Mouse (Mus musculus): ENCODE measurements around the gene Exd2. TPM values are rescaled to one million over a fixed set of nuclear protein-coding genes. Genes with fewer than 3 reads are reported as not detected.
"Not testable (repeated sequence)": the region's sequence is repeated elsewhere in the genome, so short reads cannot be mapped to it uniquely, and the experiment has no call there.

The Exd2 gene
- total RNA-seq (2021) = 10 to 100 TPM; 61.7 to 64.9 TPM
- long read RNA-seq, full-length matches to known transcripts = 17 of 29 reads
- long read RNA-seq, partial matches to known transcripts = 6 of 29 reads
- long read RNA-seq, other reads (novel, unspliced or antisense) = 6 of 29 reads

DNA sequence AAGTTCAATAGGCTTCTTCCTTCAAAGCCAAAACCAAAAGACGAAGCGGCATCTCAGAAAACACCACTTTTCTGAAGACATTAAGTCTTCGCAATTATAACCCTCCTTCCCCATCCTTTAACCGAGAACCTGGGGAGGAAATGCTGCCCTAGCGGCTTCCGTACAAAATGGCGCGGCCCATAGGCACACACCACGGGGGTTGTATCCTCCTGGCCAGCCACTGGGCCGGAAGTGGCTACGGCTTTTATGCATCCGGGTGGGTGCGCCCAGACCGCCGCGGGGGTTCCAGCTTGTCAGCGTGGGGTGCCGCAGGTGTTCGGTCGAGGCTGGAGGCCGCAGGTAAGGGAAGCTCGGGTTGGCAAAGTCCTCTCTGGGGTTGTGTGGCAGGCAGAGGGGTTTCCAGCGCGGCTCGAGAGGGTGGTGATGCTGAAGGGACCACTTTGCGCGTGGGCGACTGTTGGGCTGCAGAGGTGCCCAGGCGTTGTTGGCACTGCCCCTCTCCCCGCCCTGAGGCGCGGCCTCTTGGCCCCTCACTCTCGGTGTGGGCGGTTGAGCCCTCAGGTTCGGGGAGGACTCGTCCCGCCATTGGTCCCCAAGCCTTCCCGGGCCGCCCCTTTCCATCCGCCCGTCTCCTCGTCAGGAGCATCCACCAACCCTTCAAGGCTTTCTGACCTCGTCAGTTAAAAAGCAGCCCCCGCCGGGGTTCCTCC, at the start of gene Exd2:
Gene Exd2, plus strand, starts transcription at position 154 of the 710 bp plus-strand sequence.
- DNase-seq (ENCODE audit: low spot score in 2 of 2) = peak; percentile 87 to 91

- DNase-seq (ENCODE audit: low spot score in 2 of 2) = no peak
Observed at GRCm38 (mm10) chr12:80415100-80415499, 47.8 kb upstream of the Exd2 start.

DNA sequence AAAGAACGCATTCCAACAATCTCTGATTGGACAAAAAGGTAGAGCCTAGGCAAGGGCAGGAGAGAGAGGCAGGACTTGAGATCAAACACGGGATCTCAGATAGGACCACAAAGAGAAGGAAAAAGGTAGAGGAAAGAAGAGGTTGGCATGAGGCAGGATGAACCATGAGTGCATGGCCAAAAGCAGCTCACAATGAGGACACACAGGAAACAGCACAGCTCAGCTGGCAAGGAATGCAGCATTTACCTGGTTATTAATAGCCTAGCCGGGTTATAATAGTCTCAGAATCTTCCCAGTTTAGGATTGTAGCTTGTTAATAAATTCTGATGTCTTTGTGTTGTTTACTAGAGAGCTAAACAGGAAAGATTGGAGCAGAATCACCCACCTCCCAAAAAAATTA, 35.2 kb upstream of the Exd2 start:
- no peak for DNase-seq (ENCODE audit: low spot score in 2 of 2)

GRCm38 (mm10) chr12:80433266-80433665, 29.6 kb upstream of the Exd2 start:
- DNase-seq (ENCODE audit: low spot score in 2 of 2) = no peak

DNA sequence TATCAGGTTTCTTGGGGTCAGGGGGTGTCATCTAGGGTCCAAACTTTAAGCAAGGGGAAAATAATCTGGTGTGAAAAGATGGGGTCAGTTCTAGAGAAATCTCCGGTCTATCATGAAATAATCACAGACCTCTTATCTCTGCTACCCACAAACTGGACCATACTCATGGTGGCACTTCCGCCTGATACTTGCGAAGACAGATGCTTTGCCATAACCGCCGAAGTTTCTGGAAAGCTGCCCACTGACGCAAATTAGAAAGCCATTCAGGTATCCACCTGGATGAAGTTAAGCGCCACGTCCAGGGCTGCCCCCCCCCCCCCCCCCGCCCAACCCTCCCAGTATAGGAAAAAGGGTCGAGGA, 28.3 kb upstream of the Exd2 start:
- no peak for DNase-seq (ENCODE audit: low spot score in 2 of 2)

- DNase-seq (ENCODE audit: low spot score in 2 of 2) = peak; percentile 78 to 82
Observed at GRCm38 (mm10) chr12:80434961-80435691, 27.8 kb upstream of the Exd2 start.

GRCm38 (mm10) chr12:80435887-80436286, 27.0 kb upstream of the Exd2 start:
- DNase-seq (ENCODE audit: low spot score in 2 of 2) = no peak

DNA sequence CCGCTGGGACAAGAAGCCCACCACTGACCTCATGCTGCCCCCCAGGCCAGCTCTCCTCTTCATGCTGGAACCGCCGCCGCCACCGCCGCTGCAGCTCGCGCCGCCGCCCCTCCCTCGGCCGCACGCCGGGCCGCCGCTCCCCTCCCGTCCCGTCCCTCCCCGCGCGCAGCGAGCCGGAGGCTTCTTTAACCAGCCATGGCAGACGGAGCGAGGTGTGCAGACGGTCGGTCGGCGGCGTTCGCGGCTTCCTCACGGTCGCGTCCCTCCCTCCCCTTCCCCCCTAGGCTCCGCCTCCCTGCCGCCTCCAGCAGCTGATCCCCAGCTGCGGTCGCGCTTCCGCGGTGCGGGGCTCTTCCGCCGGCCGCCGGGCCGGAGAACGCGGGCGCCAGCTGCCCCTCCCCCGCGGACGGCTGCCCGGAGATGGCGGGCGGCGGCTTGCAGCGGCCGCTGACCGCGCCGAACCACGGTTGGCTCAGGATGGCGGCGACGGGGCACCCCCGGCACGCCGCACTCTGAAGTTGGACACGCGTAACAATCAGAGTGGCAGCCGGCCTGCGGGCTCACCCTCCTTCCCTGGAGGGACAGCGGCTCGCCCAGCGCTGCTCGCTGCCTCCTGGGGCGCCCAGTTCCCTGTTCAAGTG, 26.4 kb upstream of the Exd2 start, which contains the start of gene Dcaf5:
Gene Dcaf5, minus strand, starts transcription at position 266 of the 641 bp plus-strand sequence.
- DNase-seq (ENCODE audit: low spot score in 2 of 2) = peak; percentile 68 to 79

DNA sequence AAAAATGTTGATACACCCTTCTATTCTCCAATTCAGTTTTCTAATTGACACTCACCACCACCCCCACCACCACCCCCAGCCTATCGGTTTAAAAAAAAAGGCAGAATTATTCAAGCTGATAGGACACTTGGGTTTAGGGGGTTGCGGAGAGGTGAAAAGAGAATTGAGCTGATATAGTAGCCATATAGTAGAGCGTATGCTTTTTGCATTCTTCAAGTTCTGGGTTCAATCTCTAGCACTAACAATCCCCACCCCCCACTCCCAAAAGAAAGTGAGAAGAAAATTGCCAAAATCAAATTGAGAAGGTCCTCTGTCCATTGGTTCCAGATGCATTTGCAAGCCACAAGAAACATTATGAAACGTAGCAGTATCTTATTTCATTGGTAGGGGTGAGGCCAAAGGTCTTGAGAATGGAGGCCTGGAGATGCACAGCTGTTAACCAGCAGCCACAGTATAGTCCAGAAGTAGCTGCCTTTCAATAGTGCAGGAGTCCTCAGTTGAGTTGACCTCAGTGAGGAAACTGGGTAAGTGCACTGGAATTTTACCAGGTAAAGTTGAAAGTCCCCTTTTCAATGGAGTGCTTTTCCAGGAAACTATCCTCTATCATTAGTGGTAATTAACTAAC, 25.7 kb upstream of the Exd2 start:
- no peak for DNase-seq (ENCODE audit: low spot score in 2 of 2)

- no peak for DNase-seq (ENCODE audit: low spot score in 2 of 2)
Observed at GRCm38 (mm10) chr12:80440957-80441356, 21.9 kb upstream of the Exd2 start.

- DNase-seq (ENCODE audit: low spot score in 2 of 2) = no peak
Observed at GRCm38 (mm10) chr12:80444525-80445109, 18.3 kb upstream of the Exd2 start.

DNA sequence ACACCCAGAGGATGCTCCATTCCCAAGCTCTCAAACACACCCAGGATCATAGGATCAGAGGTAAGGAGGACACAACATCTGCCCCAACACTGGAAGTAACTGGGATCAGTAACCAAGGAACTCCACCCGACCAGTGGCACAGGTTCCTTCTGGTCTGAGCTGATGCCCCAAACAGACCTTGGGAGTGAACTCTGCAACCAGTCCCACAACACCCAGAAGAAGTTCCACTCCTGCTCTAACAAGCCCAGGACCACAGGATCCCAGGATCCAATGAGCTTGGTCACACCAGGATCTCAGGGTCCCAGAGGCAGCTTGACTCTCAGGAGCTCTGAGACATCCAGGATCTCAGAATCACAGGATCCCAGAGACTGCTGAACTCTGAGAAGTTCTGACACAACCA, 9.4 kb upstream of the Exd2 start:
- no peak for DNase-seq (ENCODE audit: low spot score in 2 of 2)

DNA sequence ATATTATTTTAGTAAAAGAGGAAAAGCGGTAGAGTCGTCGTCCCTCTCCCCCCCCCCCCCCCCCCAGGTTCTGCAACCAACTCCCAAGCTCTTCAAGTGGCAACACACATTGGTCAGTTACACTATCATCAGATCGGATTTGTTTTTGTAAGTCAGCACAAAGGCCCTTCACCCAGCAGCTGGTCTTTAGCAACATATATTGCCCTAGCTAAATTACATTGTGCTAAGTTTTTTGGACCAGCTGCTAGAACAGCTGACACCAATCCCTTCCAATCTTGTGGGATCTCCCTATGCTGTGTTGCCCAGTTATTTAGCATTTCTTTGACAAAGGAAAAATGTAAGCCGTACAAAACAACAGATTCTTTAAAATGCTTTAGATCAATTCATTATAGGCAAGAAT, 4.9 kb upstream of the Exd2 start:
- DNase-seq (ENCODE audit: low spot score in 2 of 2) = no peak

DNA sequence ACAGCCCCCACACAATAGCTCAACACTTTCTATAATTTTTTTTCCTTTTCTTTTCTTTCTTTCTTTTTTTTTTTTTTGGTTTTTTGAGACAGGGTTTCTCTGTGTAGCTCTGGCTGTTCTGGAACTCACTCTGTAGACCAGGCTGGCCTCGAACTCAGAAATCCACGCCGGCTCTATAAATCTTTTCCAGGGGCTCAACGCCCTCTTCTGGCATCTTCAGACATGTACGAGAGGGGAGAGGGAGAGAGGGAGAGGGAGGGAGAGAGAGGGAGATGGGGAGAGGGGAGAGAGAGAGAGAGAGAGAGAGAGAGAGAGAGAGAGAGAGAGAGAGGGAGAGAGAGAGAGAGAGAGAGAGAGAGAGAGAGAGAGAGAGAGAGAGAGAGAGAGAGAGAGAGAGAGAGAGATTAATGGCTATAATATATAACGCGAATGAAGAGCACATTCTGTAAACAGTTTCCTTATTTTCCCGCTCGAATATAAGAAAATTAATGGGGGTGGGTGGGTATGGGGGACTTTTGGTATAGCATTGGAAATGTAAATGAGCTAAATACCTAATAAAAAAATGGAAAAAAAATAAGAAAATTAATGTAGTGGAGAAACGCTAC, 501 bp upstream of the Exd2 start:
- DNase-seq (ENCODE audit: low spot score in 2 of 2) = not testable (repeated sequence)

GRCm38 (mm10) chr12:80463666-80464269, 873 bp downstream of the Exd2 start:
- DNase-seq (ENCODE audit: low spot score in 2 of 2) = peak in 1 of 2 experiments; percentile 13

DNA sequence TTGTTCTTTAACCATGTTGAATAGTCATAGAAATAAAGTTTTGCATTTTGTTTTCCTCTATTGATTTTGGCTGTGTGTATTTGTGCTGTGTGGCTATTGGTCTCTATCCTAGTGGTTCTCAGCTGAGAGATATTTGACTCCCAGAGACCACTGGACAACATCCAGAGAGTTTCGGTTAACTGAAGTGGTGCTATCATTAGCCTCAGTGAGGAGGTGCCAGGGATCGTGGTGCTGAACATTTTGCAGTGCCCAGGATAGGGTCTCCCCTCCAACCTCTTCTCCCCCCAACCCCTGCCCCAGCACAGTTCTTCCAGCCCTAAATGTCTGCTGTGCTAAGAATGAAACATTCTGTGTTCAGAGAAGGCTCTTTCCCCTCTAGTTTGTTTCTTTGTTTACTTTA, 7.3 kb downstream of the Exd2 start:
- no peak for DNase-seq (ENCODE audit: low spot score in 2 of 2)

- no peak for DNase-seq (ENCODE audit: low spot score in 2 of 2)
Observed at GRCm38 (mm10) chr12:80471926-80472325, 9.0 kb downstream of the Exd2 start.

DNA sequence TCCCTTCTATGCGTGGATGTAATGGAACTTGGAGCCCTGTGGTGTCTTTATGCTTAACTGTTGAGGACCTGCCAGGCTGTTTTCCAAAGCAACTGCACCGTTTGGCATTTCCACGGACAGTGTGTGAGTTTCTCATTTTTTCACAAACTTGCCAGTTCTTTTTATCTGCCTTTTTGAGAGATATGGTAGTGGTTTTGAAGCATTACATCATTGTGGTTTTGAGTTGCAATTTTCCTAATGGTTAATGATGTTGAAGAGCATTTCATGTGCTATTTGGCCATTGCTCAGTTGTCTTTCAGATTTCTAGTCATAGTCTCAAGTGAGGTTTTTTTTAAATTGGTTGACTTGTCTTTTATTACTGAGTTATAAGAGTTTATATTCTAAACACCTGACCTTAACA, 10.8 kb downstream of the Exd2 start:
- DNase-seq (ENCODE audit: low spot score in 2 of 2) = no peak

DNA sequence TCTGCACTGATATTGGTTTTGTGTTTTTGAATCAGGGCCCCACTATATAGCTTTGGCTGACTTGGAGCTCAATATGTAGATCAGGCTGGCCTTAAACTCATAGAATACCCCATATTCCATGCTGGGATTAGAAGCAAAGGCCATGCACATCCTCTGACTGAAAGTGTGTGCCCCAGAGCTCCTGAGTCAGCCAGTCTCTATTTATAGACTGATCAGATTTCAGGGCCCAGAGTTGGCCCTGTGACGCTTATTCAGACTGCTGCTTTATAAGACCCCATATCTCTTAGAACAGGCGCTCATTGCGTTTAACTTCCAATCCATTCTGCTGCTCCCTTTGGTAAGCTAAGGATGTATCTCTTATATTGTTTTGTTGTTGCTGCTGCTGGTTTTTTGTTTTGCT, 17.1 kb downstream of the Exd2 start:
- no peak for DNase-seq (ENCODE audit: low spot score in 2 of 2)

- no peak for DNase-seq (ENCODE audit: low spot score in 2 of 2)
Observed at GRCm38 (mm10) chr12:80483397-80483796, 20.5 kb downstream of the Exd2 start.

Measured in layer of hippocampus, postnatal 10 days (tissue).